Mouse (Mus musculus): ENCODE measurements around the gene H2al1a.
"Not testable (repeated sequence)": the region's sequence is repeated elsewhere in the genome, so short reads cannot be mapped to it uniquely, and the experiment has no call there.

- TF ChIP-seq CTCF (IDR thresholded peaks at IDR 0.05; ENCODE audit: control insufficient read depth, insufficient read depth, insufficient replicate concordance, low read depth, low read length); POLR2A (IDR thresholded peaks at IDR 0.05; ENCODE audit: control insufficient read depth, low read depth, low read length): not testable (repeated sequence)
Observed at GRCm38 (mm10) chrX:11305355-11305754, 6.3 kb downstream of the H2al1a start, which contains the start of gene H2al1c.
